Mouse (Mus musculus): Measurements from ENCODE around the gene Gipr. TPM values are rescaled to one million over a fixed set of nuclear protein-coding genes. Genes with fewer than 3 reads are reported as not detected.

Gene Gipr
- total and polyA plus RNA-seq, 2 experiments from 2014 or later, result 5.4 to 27.6 TPM

- H3K4me3 ChIP-seq (ENCODE audit: low read depth, low read length), result no peak overlapping the region
- 49% methylated on average over 5 of the region's 5 CpGs for WGBS
- H3K4me2 ChIP-seq (ENCODE audit: low read depth, low read length), result no peak overlapping the region
- no peaks in the 10 kb centered on the region for H3K9me3 ChIP-seq (replicated peaks; ENCODE audit: control insufficient read depth, low read length)
- no peak overlapping the region for H3K9ac ChIP-seq (replicated peaks; ENCODE audit: low read depth, low read length)
- no peaks in the 10 kb centered on the region for H3K27me3 ChIP-seq (ENCODE audit: control insufficient read depth, insufficient read depth, low read length)
- H3K27ac ChIP-seq (ENCODE audit: low read depth), result peak overlapping the region; percentile 46; the same call in 1 of the 2 replicates
- 0 out of 2 replicates have a peak, but pooled peaks cover 3% of the 10 kb centered on the region for H3K4me1 ChIP-seq (ENCODE audit: control insufficient read depth, insufficient read depth)
- TF ChIP-seq EP300 (IDR thresholded peaks at IDR 0.05; ENCODE audit: low read depth), result no peak
- TF ChIP-seq CTCF (IDR thresholded peaks at IDR 0.05; ENCODE audit: low read depth), result no peak
- ATAC-seq (ENCODE audit: insufficient read depth, low read depth), result no peak
- H3K36me3 ChIP-seq (replicated peaks; ENCODE audit: control insufficient read depth, insufficient read depth, low read length), result 0 out of 2 replicates have a peak, but pooled peaks cover under 1% of the 10 kb centered on the region
- no peak for DNase-seq (ENCODE audit: low spot score)
These were observed 45.2 kb upstream of the Gipr start for GRCm38 (mm10) chr7:19211041-19211675.

GRCm38 (mm10) chr7:19210010-19210409 lies 44.1 kb upstream of the Gipr start:
- no peak for ATAC-seq (ENCODE audit: insufficient read depth, low read depth)
- TF ChIP-seq CTCF (IDR thresholded peaks at IDR 0.05; ENCODE audit: low read depth) (0 out of 2 replicates have a peak, but pooled peaks have one; percentile 17), EP300 (IDR thresholded peaks at IDR 0.05; ENCODE audit: low read depth) (no peak)
- WGBS, result 85% methylated on average over 5 of the region's 5 CpGs

GRCm38 (mm10) chr7:19209494-19209893 lies 43.6 kb upstream of the Gipr start:
- no peak overlapping the region for H3K27ac ChIP-seq (ENCODE audit: low read depth)
- DNase-seq (ENCODE audit: low spot score), result no peak
- no peak overlapping the region for H3K4me2 ChIP-seq (ENCODE audit: low read depth, low read length)
- peaks cover 15% of the 10 kb centered on the region for H3K36me3 ChIP-seq (replicated peaks; ENCODE audit: control insufficient read depth, insufficient read depth, low read length)
- H3K9ac ChIP-seq (replicated peaks; ENCODE audit: low read depth, low read length), result no peak overlapping the region
- H3K27me3 ChIP-seq (ENCODE audit: control insufficient read depth, insufficient read depth, low read length), result no peaks in the 10 kb centered on the region
- ATAC-seq (ENCODE audit: insufficient read depth, low read depth), result no peak
- H3K4me3 ChIP-seq (ENCODE audit: low read depth, low read length), result no peak overlapping the region
- H3K4me1 ChIP-seq (ENCODE audit: control insufficient read depth, insufficient read depth), result 0 out of 2 replicates have a peak, but pooled peaks cover 3% of the 10 kb centered on the region
- no peaks in the 10 kb centered on the region for H3K9me3 ChIP-seq (replicated peaks; ENCODE audit: control insufficient read depth, low read length)
- 76% methylated on average over 4 of the region's 4 CpGs for WGBS
- TF ChIP-seq CTCF (IDR thresholded peaks at IDR 0.05; ENCODE audit: low read depth) (no peak), EP300 (IDR thresholded peaks at IDR 0.05; ENCODE audit: low read depth) (no peak)

More at GRCm38 (mm10) chr7:19210010-19210409, 44.1 kb upstream of the Gipr start:
- Histone ChIP-seq H3K9me3 (replicated peaks; ENCODE audit: control insufficient read depth, low read length) (no peaks in the 10 kb centered on the region), H3K36me3 (replicated peaks; ENCODE audit: control insufficient read depth, insufficient read depth, low read length) (peaks cover 11% of the 10 kb centered on the region; the same call in 1 of the 2 replicates), H3K4me1 (ENCODE audit: control insufficient read depth, insufficient read depth) (0 out of 2 replicates have a peak, but pooled peaks cover 3% of the 10 kb centered on the region), H3K4me3 (ENCODE audit: low read depth, low read length) (no peak overlapping the region), H3K4me2 (ENCODE audit: low read depth, low read length) (no peak overlapping the region), H3K27me3 (ENCODE audit: control insufficient read depth, insufficient read depth, low read length) (no peaks in the 10 kb centered on the region), H3K9ac (replicated peaks; ENCODE audit: low read depth, low read length) (no peak overlapping the region), H3K27ac (ENCODE audit: low read depth) (no peak overlapping the region)
- DNase-seq (ENCODE audit: low spot score), result no peak

DNA sequence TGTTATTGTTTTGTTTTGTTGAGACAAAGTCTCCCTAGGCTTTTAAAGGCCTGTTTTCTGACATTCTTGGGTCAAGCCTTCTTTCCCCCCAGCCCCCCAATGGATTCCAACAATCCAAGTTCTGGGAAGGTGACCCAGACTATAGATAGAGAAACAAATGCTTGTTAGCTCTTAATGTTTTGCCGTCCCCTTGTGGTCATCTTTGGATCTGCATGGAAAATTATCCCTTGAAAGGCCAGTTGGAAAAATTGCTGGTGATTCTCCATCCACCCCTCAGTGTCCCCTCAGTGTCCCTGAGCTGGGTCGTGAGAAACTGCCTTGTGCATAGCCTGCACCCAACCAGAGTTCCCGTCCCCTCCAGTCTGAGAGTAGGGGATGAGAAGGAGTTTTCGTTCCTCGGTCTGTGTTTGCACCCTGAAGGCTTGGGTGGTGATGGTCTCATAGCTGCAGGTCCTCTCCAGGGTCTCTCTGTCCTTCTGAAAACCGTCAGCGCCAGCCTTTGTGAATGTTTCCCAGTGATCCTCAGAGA lies 43.1 kb upstream of the Gipr start:
- Histone ChIP-seq H3K4me3 (ENCODE audit: low read depth, low read length) (no peak overlapping the region), H3K9me3 (replicated peaks; ENCODE audit: control insufficient read depth, low read length) (no peaks in the 10 kb centered on the region), H3K27ac (ENCODE audit: low read depth) (no peak overlapping the region), H3K4me1 (ENCODE audit: control insufficient read depth, insufficient read depth) (0 out of 2 replicates have a peak, but pooled peaks cover 3% of the 10 kb centered on the region), H3K36me3 (replicated peaks; ENCODE audit: control insufficient read depth, insufficient read depth, low read length) (peaks cover 20% of the 10 kb centered on the region), H3K4me2 (ENCODE audit: low read depth, low read length) (no peak overlapping the region), H3K27me3 (ENCODE audit: control insufficient read depth, insufficient read depth, low read length) (no peaks in the 10 kb centered on the region), H3K9ac (replicated peaks; ENCODE audit: low read depth, low read length) (no peak overlapping the region)
- ATAC-seq (ENCODE audit: insufficient read depth, low read depth), result no peak
- 43% methylated on average over 7 of the region's 7 CpGs for WGBS
- TF ChIP-seq CTCF (IDR thresholded peaks at IDR 0.05; ENCODE audit: low read depth) (peak; percentile 93), EP300 (IDR thresholded peaks at IDR 0.05; ENCODE audit: low read depth) (no peak)
- DNase-seq (ENCODE audit: low spot score), result peak; percentile 67

GRCm38 (mm10) chr7:19208201-19208910 lies 42.4 kb upstream of the Gipr start:
- DNase-seq (ENCODE audit: low spot score) (no peak), ATAC-seq (ENCODE audit: insufficient read depth, low read depth) (no peak)
- no peak overlapping the region for H3K4me2 ChIP-seq (ENCODE audit: low read depth, low read length)
- TF ChIP-seq EP300 (IDR thresholded peaks at IDR 0.05; ENCODE audit: low read depth), result no peak
- H3K4me1 ChIP-seq (ENCODE audit: control insufficient read depth, insufficient read depth), result 0 out of 2 replicates have a peak, but pooled peaks cover 3% of the 10 kb centered on the region
- no peak overlapping the region for H3K4me3 ChIP-seq (ENCODE audit: low read depth, low read length)
- H3K36me3 ChIP-seq (replicated peaks; ENCODE audit: control insufficient read depth, insufficient read depth, low read length), result peaks cover 25% of the 10 kb centered on the region
- H3K27me3 ChIP-seq (ENCODE audit: control insufficient read depth, insufficient read depth, low read length), result no peaks in the 10 kb centered on the region
- H3K9ac ChIP-seq (replicated peaks; ENCODE audit: low read depth, low read length), result no peak overlapping the region
- H3K27ac ChIP-seq (ENCODE audit: low read depth), result no peak overlapping the region
- 72% methylated on average over 13 of the region's 13 CpGs for WGBS
- H3K9me3 ChIP-seq (replicated peaks; ENCODE audit: control insufficient read depth, low read length), result no peaks in the 10 kb centered on the region
